Mouse (Mus musculus): ENCODE results near the gene Tas2r140. TPM values are rescaled to one million over a fixed set of nuclear protein-coding genes. Genes with fewer than 3 reads are reported as not detected.

Gene Tas2r140
- polyA plus RNA-seq (2017; shearing (Covaris generic)), result not detected

GRCm38 (mm10) chr6:133055716-133056115 lies at the start of gene Tas2r140:
TSS of gene Tas2r140 (minus strand) at chr6:133055816.

GRCm38 (mm10) chr6:133104609-133104921 lies 48.9 kb upstream of the Tas2r140 start, which contains the start of gene Smim10l1:
TSS of gene Smim10l1 (plus strand) at chr6:133104909.

GRCm38 (mm10) chr6:133037001-133037400 lies 18.6 kb downstream of the Tas2r140 start, which contains the start of gene Tas2r103:
TSS of gene Tas2r103 (minus strand) at chr6:133037101.

Other genes with a start within 250 kb of the Tas2r140 start
- gene Tas2r123, start 208.7 kb downstream of the Tas2r140 start, polyA plus RNA-seq (2017; shearing (Covaris generic)), result not detected
- not detected for gene Tas2r116, start 200.4 kb downstream of the Tas2r140 start, polyA plus RNA-seq (2017; shearing (Covaris generic))
- gene Tas2r110, start 187.8 kb downstream of the Tas2r140 start, polyA plus RNA-seq (2017; shearing (Covaris generic)), result not detected
- not detected for gene Tas2r113, start 162.8 kb downstream of the Tas2r140 start, polyA plus RNA-seq (2017; shearing (Covaris generic))
- not detected for gene Tas2r125, start 146.2 kb downstream of the Tas2r140 start, polyA plus RNA-seq (2017; shearing (Covaris generic))
- gene Tas2r129, start 104.7 kb downstream of the Tas2r140 start, polyA plus RNA-seq (2017; shearing (Covaris generic)), result not detected
- gene Tas2r131, start 97.9 kb downstream of the Tas2r140 start, polyA plus RNA-seq (2017; shearing (Covaris generic)), result not detected
- gene Tas2r109, start 74.9 kb downstream of the Tas2r140 start, polyA plus RNA-seq (2017; shearing (Covaris generic)), result not detected
- gene Tas2r103, start 18.7 kb downstream of the Tas2r140 start, polyA plus RNA-seq (2017; shearing (Covaris generic)), result 0.19 TPM
- 15.5 TPM for gene Smim10l1, start 49.1 kb upstream of the Tas2r140 start, polyA plus RNA-seq (2017; shearing (Covaris generic))
- not detected for gene 5530400C23Rik, start 236.4 kb upstream of the Tas2r140 start, polyA plus RNA-seq (2017; shearing (Covaris generic))

Measured in CD4-positive, CD25-positive, alpha-beta regulatory T cell (primary cell).